In the genomic region with DNA sequence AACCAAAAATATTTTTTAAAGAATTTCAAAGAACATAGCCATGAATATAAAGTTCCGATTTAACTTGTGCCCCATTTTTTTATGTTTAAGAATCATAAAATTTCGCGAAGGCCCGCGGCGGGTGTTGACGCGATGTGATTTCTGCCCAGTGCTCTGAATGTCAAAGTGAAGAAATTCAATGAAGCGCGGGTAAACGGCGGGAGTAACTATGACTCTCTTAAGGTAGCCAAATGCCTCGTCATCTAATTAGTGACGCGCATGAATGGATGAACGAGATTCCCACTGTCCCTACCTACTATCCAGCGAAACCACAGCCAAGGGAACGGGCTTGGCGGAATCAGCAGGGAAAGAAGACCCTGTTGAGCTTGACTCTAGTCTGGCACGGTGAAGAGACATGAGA, we compare ENCODE assay signal across 8 mouse cellular contexts.
DNase-seq lines count a peak whose midpoint lies in the region; TF ChIP-seq lines count a peak whose summit lies in the region.
"Not testable (repeated sequence)": the region's sequence is repeated elsewhere in the genome, so short reads cannot be mapped to it uniquely, and the experiment has no call there.

No protein-coding gene starts in this region.

- H3K27me3 ChIP-seq in heart, adult 2 months (ENCODE audit: control insufficient read depth, insufficient read depth, low read length) = not testable (repeated sequence)

- H3K79me2 ChIP-seq in heart, adult 2 months (replicated peaks; ENCODE audit: control insufficient read depth, insufficient read depth, low read length) = not testable (repeated sequence)

- peak; percentile 100 for DNase-seq in adrenal gland, postnatal 10 days
- peak; percentile 100 for DNase-seq in cerebellum, postnatal 4 days (ENCODE audit: low spot score in 2 of 2)
- DNase-seq in heart, adult 2 months = peak; percentile 100
- DNase-seq in kidney, postnatal 36 days = peak; percentile 94 to 95
- DNase-seq in left cerebral cortex, adult 9 months (ENCODE audit: low spot score in 2 of 2) = peak; percentile 100
- DNase-seq in natural killer cell, adult 2 months (ENCODE audit: low spot score in 2 of 2) = peak; percentile 100
- DNase-seq in spleen, postnatal 36 days (ENCODE audit: low spot score in 2 of 2) = peak; percentile 96 to 99
- DNase-seq in urinary bladder, postnatal 36 days (ENCODE audit: low spot score in 2 of 2) = peak; percentile 100

- 26% methylated on average over 20 of the region's 20 CpGs for WGBS in heart, adult 2 months

- TF ChIP-seq EP300 in heart, adult 2 months (IDR thresholded peaks at IDR 0.05; ENCODE audit: insufficient read depth, low read depth, low read length) = not testable (repeated sequence)

- not testable (repeated sequence) for H3K36me3 ChIP-seq in heart, adult 2 months (ENCODE audit: control insufficient read depth, insufficient read depth, low read length)

- not testable (repeated sequence) for TF ChIP-seq CTCF in heart, adult 2 months (IDR thresholded peaks at IDR 0.05)

- intact Hi-C loops in heart, adult 2 months (cut with DNase I) = not testable (repeated sequence)

- not testable (repeated sequence) for H3K4me1 ChIP-seq in heart, adult 2 months (ENCODE audit: control insufficient read depth, insufficient read depth, low read length)

- TF ChIP-seq POLR2A in heart, adult 2 months (IDR thresholded peaks at IDR 0.05; ENCODE audit: insufficient read depth, low read depth, low read length) = not testable (repeated sequence)

- H3K9ac ChIP-seq in heart, adult 2 months (ENCODE audit: low read depth, low read length) = not testable (repeated sequence)

- H3K4me3 ChIP-seq in heart, adult 2 months = not testable (repeated sequence)

- H3K27ac ChIP-seq in heart, adult 2 months = not testable (repeated sequence)
